Mouse (Mus musculus) liver, postnatal 0 days (tissue): ENCODE measurements around the gene Cyb561d2. TPM values are rescaled to one million over a fixed set of nuclear protein-coding genes. Genes with fewer than 3 reads are reported as not detected.
A peak's percentile ranks its signal among the peaks of the same experiment; 100 is the strongest.

Experiments used
- ATAC-seq: fragments of 200-750 bp; cut with Nextera tagmentation; 2 replicates; pipeline ENCODE4 v1.8.0; 2017; ENCODE audit warnings: mild to moderate bottlenecking, moderate library complexity
- DNase-seq: peaks from one replicate; pipeline ENCODE4 v3.0.0-alpha.2; 2016
- H3K27ac ChIP-seq: fragments of 300-500 bp; sonication (generic); 2 replicates; pipeline ENCODE4 v1.5.1; 2014; ENCODE audit warnings: antibody characterized with exemption, moderate library complexity, mild to moderate bottlenecking, low read depth
- H3K27me3 ChIP-seq: fragments of 300-500 bp; sonication (generic); 2 replicates; pipeline ENCODE4 v1.6.1; 2014; ENCODE audit warnings: low read length, control low read depth, mixed read lengths; ENCODE audit not compliant: insufficient read depth
- H3K36me3 ChIP-seq: fragments of 300-500 bp; sonication (generic); replicated peaks from 2 replicates; pipeline ENCODE4 v1.6.1; 2014; ENCODE audit warnings: mild to moderate bottlenecking, control low read depth, low read length, moderate library complexity, mixed read lengths; ENCODE audit not compliant: insufficient read depth
- H3K4me1 ChIP-seq: fragments of 300-500 bp; sonication (generic); 2 replicates; pipeline ENCODE4 v1.6.1; 2014; ENCODE audit warnings: antibody characterized with exemption, mild to moderate bottlenecking, control low read depth; ENCODE audit not compliant: insufficient read depth
- H3K4me2 ChIP-seq: fragments of 300-500 bp; sonication (generic); 2 replicates; pipeline ENCODE4 v1.6.1; 2014; ENCODE audit warnings: low read depth, mild to moderate bottlenecking, low read length, moderate library complexity, mixed read lengths
- H3K4me3 ChIP-seq: fragments of 300-500 bp; sonication (generic); 2 replicates; pipeline ENCODE4 v1.5.1; 2014; ENCODE audit warnings: low read depth, low read length
- H3K9ac ChIP-seq: fragments of 300-500 bp; sonication (generic); replicated peaks from 2 replicates; pipeline ENCODE4 v1.6.1; 2014; ENCODE audit warnings: mild to moderate bottlenecking, moderate library complexity
- H3K9me3 ChIP-seq: fragments of 300-500 bp; sonication (generic); 2 replicates; pipeline ENCODE4 v1.6.1; 2016; ENCODE audit warnings: mild to moderate bottlenecking, control low read depth, low read length, mixed read lengths
- CTCF ChIP-seq: sonication (generic); IDR thresholded peaks from 2 replicates; pipeline ENCODE4 v1.5.1; 2016; ENCODE audit warnings: antibody characterized with exemption, low read depth
- EP300 ChIP-seq: IDR thresholded peaks from 2 replicates; pipeline ENCODE4 v1.6.1; 2016; ENCODE audit warnings: antibody characterized with exemption, low read depth, mild to moderate bottlenecking
- WGBS: fragments of 180-500 bp; shearing (Covaris S2); extraction: QIAGEN DNeasy Blood & Tissue Kit; methylation state at CpG from one replicate; pipeline ENCODE4 v1.1.7; 2014; ENCODE audit not compliant: insufficient replicate concordance; 5-methylcytosine and 5-hydroxymethylcytosine counted together
- polyA plus RNA-seq: library from polyadenylated mRNA; unstranded; fragments of >200 nt; fragmentation: Nextera tagmentation; extraction: Ambion mirVana; gene quantifications from 2 replicates; pipeline ENCODE4 v1.2.1, GENCODE M21; 2015

Cyb561d2 gene
- polyA plus RNA-seq, 1 experiment from 2014 or later: 18.5 TPM

- Histone ChIP-seq H3K4me1 (peaks cover 41% of the 10 kb centered on the region), H3K27me3 (no peaks in the 10 kb centered on the region), H3K4me2 (peak overlapping the region; percentile 16; the same call in 1 of the 2 replicates), H3K36me3 (peaks cover 16% of the 10 kb centered on the region), H3K9me3 (no peaks in the 10 kb centered on the region), H3K9ac (no peak overlapping the region), H3K27ac (0 out of 2 replicates have a peak overlapping the region, but pooled peaks have one; percentile 94), H3K4me3 (no peak overlapping the region)
- TF ChIP-seq EP300 (no peak), CTCF (no peak)
- WGBS: 92% methylated on average over 14 of the region's 14 CpGs
- DNase-seq (no peak), ATAC-seq (no peak)
Observed at GRCm38 (mm10) chr9:107579023-107579900, 37.3 kb upstream of the Cyb561d2 start.

DNA sequence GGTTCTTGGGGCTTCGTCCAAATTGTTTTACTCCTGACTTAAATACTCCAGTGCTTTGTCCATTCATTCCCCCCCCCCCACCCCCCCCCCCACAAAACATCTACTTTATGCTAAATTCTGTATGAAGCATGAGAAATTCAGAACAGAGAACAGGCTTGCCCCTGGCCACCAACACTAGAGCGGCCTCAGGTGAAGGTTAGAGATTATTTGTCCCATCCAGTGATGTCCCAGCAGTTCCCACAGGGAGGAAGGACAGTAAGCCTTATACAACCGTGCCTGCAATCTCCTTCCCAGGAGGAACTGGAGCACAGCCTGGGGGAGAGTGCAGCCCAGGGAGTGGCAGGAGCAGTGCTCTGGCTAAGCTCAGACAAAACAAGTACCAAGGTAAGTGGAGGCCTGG, 36.6 kb upstream of the Cyb561d2 start, which contains the start of gene Naa80:
Naa80 (plus strand) TSS at position 301 of the 400 bp plus-strand sequence.
- Histone ChIP-seq H3K27me3 (no peaks in the 10 kb centered on the region), H3K4me2 (peak within 1 kb of the TSS; percentile 72), H3K4me1 (peaks cover 41% of the 10 kb centered on the region), H3K4me3 (no peak within 1 kb of the TSS), H3K27ac (0 out of 2 replicates have a peak within 1 kb of the TSS, but pooled peaks have one; percentile 94), H3K9ac (peak within 1 kb of the TSS; percentile 71; the same call in 1 of the 2 replicates), H3K9me3 (no peaks in the 10 kb centered on the region), H3K36me3 (peaks cover 14% of the 10 kb centered on the region)
- 88% methylated on average over 3 of the region's 3 CpGs for WGBS
- ATAC-seq: no peak
- TF ChIP-seq CTCF: no peak
- TF ChIP-seq EP300: no peak
- DNase-seq: no peak

DNA sequence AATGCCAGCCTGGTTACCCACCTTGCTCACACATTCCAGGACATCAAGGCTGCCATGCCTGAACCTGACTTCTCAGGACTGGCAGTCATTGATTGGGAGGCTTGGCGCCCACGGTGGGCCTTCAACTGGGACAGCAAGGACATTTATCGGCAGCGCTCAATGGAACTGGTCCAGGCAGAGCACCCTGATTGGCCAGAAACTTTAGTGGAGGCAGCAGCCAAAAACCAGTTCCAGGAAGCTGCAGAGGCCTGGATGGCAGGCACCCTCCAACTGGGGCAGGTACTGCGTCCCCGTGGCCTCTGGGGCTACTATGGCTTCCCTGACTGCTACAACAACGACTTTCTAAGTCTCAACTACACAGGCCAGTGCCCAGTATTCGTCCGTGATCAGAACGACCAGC, 35.9 kb upstream of the Cyb561d2 start:
- H3K4me2 ChIP-seq: peak overlapping the region; percentile 72
- H3K9ac ChIP-seq: peak overlapping the region; percentile 71; the same call in 1 of the 2 replicates
- DNase-seq: no peak
- H3K27ac ChIP-seq: no peak overlapping the region
- no peaks in the 10 kb centered on the region for H3K9me3 ChIP-seq
- 89% methylated on average over 10 of the region's 10 CpGs for WGBS
- peaks cover 41% of the 10 kb centered on the region for H3K4me1 ChIP-seq
- H3K4me3 ChIP-seq: no peak overlapping the region
- TF ChIP-seq CTCF (no peak), EP300 (no peak)
- no peaks in the 10 kb centered on the region for H3K27me3 ChIP-seq
- ATAC-seq: no peak
- H3K36me3 ChIP-seq: peaks cover 7% of the 10 kb centered on the region

DNA sequence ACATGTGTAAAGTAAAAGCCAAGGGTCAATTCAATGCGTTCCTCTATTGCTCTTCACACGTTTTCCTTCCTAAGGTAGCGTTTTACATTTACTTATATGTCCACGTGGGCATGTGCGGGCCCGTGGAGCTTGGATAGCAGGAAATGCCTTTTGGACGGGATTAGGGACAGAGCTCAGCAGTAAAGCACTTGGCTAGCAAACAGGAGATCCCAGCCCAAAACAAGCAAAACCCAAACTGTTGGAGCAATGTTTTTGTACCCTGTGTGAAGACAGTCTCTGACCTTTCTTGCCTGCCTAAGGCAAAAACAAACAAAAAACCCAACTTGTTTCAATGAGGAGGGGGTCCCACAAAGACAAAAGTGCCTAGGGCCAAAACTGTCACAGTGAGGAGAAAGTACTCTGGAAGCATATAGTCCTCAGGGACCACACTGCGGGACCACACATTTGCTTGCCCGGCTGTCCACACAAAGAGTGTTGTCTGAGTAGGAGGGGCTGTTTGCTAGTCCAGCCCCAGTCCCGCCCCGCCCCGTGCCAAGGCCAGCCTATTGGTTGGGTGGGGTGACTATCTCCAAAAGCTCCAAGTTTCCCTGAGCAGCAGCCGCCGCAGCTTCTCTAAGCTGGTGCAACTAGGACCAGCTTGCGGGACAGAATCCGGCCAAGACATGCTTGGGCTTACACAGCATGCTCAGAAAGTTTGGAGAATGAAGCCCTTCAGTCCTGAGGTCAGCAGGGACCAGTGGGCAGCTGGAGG, 34.5 kb upstream of the Cyb561d2 start, which contains the start of gene Hyal1:
Hyal1 (plus strand) TSS at position 571 of the 751 bp plus-strand sequence.
- H3K4me1 ChIP-seq: peaks cover 41% of the 10 kb centered on the region
- no peaks in the 10 kb centered on the region for H3K9me3 ChIP-seq
- H3K4me3 ChIP-seq: peak within 1 kb of the TSS; percentile 48
- H3K9ac ChIP-seq: peak within 1 kb of the TSS; percentile 71
- WGBS: 26% methylated on average over 16 of the region's 16 CpGs
- no peaks in the 10 kb centered on the region for H3K27me3 ChIP-seq
- H3K4me2 ChIP-seq: peak within 1 kb of the TSS; percentile 72
- DNase-seq (peak; percentile 92), ATAC-seq (peak; percentile 73)
- TF ChIP-seq CTCF (no peak), EP300 (no peak)
- H3K36me3 ChIP-seq: peaks cover 12% of the 10 kb centered on the region
- peak within 1 kb of the TSS; percentile 87 for H3K27ac ChIP-seq

- Histone ChIP-seq H3K4me2 (no peak overlapping the region), H3K27ac (peak overlapping the region; percentile 87), H3K9ac (no peak overlapping the region), H3K36me3 (peaks cover 12% of the 10 kb centered on the region), H3K4me3 (no peak overlapping the region), H3K27me3 (no peaks in the 10 kb centered on the region), H3K9me3 (no peaks in the 10 kb centered on the region), H3K4me1 (peaks cover 43% of the 10 kb centered on the region)
- 76% methylated on average over 14 of the region's 14 CpGs for WGBS
- ATAC-seq (peak; percentile 66), DNase-seq (peak; percentile 52)
- TF ChIP-seq EP300 (no peak; the same call in 1 of the 2 replicates), CTCF (no peak)
Observed at GRCm38 (mm10) chr9:107575579-107576356, 33.8 kb upstream of the Cyb561d2 start.
